Mouse (Mus musculus) lung, postnatal 0 days (tissue): Measurements from ENCODE around the gene Socs2. TPM values are rescaled to one million over a fixed set of nuclear protein-coding genes. Genes with fewer than 3 reads are reported as not detected.

Source experiments
- ATAC-seq: fragments of 200-750 bp; cut with Nextera tagmentation; 2 replicates; pipeline ENCODE4 v1.8.0; 2017; ENCODE audit warnings: moderate library complexity
- DNase-seq: peaks from one replicate; pipeline ENCODE4 v3.0.0-alpha.2; 2016; ENCODE audit warnings: low spot score
- H3K27ac ChIP-seq: fragments of 300-500 bp; sonication (generic); 2 replicates; pipeline ENCODE4 v1.5.1; 2014; ENCODE audit warnings: antibody characterized with exemption, mild to moderate bottlenecking, low read length, mixed read lengths
- H3K27me3 ChIP-seq: fragments of 300-500 bp; sonication (generic); replicated peaks from 2 replicates; pipeline ENCODE4 v1.6.1; 2014; ENCODE audit warnings: low read length, mixed read lengths; ENCODE audit not compliant: insufficient read depth
- H3K36me3 ChIP-seq: fragments of 300-500 bp; sonication (generic); 2 replicates; pipeline ENCODE4 v1.6.1; 2014; ENCODE audit warnings: low read length, mixed read lengths; ENCODE audit not compliant: insufficient read depth
- H3K4me1 ChIP-seq: fragments of 300-500 bp; sonication (generic); 2 replicates; pipeline ENCODE4 v1.6.1; 2014; ENCODE audit warnings: antibody characterized with exemption, low read depth, low read length, mixed read lengths; ENCODE audit not compliant: insufficient read depth
- H3K4me2 ChIP-seq: fragments of 300-500 bp; sonication (generic); replicated peaks from 2 replicates; pipeline ENCODE4 v1.6.1; 2014; ENCODE audit warnings: low read depth, mild to moderate bottlenecking, low read length, moderate library complexity, mixed read lengths
- H3K4me3 ChIP-seq: fragments of 300-500 bp; sonication (generic); 2 replicates; pipeline ENCODE4 v1.5.1; 2014; ENCODE audit warnings: low read depth, low read length
- H3K9ac ChIP-seq: fragments of 300-500 bp; sonication (generic); replicated peaks from 2 replicates; pipeline ENCODE4 v1.6.1; 2014; ENCODE audit warnings: low read depth, mild to moderate bottlenecking
- H3K9me3 ChIP-seq: fragments of 300-500 bp; sonication (generic); 2 replicates; pipeline ENCODE4 v1.6.1; 2016; ENCODE audit warnings: low read length, mixed read lengths
- CTCF ChIP-seq: IDR thresholded peaks from 2 replicates; pipeline ENCODE4 v1.5.1; 2016; ENCODE audit warnings: antibody characterized with exemption, mild to moderate bottlenecking
- EP300 ChIP-seq: IDR thresholded peaks from 2 replicates; pipeline ENCODE4 v1.6.1; 2016; ENCODE audit warnings: antibody characterized with exemption, mild to moderate bottlenecking, control low read depth
- WGBS: fragments of 180-500 bp; shearing (Covaris S2); extraction: QIAGEN DNeasy Blood & Tissue Kit; methylation state at CpG from one replicate; pipeline ENCODE4 v1.1.7; 2014; 5-methylcytosine and 5-hydroxymethylcytosine counted together
- polyA plus RNA-seq: library from polyadenylated mRNA; unstranded; fragments of >200 nt; fragmentation: Nextera tagmentation; extraction: Ambion mirVana; gene quantifications from 2 replicates; pipeline ENCODE4 v1.2.1, GENCODE M21; 2015

Socs2 gene
- polyA plus RNA-seq, 1 experiment from 2014 or later = 396 TPM

- DNase-seq (no peak), ATAC-seq (no peak)
- Histone ChIP-seq H3K9ac (no peak overlapping the region), H3K27ac (no peak overlapping the region), H3K9me3 (no peaks in the 10 kb centered on the region), H3K4me3 (no peak overlapping the region), H3K4me2 (no peak overlapping the region), H3K4me1 (no peaks in the 10 kb centered on the region), H3K27me3 (no peaks in the 10 kb centered on the region), H3K36me3 (no peaks in the 10 kb centered on the region)
- TF ChIP-seq EP300 (no peak), CTCF (no peak)
- 82% methylated on average over 8 of the region's 8 CpGs for WGBS
Measured at GRCm38 (mm10) chr10:95457367-95458049, 40.5 kb upstream of the Socs2 start.

- Histone ChIP-seq H3K4me2 (no peak overlapping the region), H3K27ac (no peak overlapping the region), H3K9me3 (no peaks in the 10 kb centered on the region), H3K4me1 (no peaks in the 10 kb centered on the region), H3K4me3 (no peak overlapping the region), H3K9ac (no peak overlapping the region), H3K27me3 (no peaks in the 10 kb centered on the region), H3K36me3 (no peaks in the 10 kb centered on the region)
- WGBS = 60% methylated on average over 2 of the region's 2 CpGs
- DNase-seq (no peak), ATAC-seq (no peak)
- TF ChIP-seq CTCF (no peak), EP300 (no peak)
Measured at GRCm38 (mm10) chr10:95456103-95456502, 39.1 kb upstream of the Socs2 start.

GRCm38 (mm10) chr10:95453282-95453681 is 36.3 kb upstream of the Socs2 start:
- Histone ChIP-seq H3K9ac (no peak overlapping the region), H3K4me2 (no peak overlapping the region), H3K36me3 (no peaks in the 10 kb centered on the region), H3K27me3 (no peaks in the 10 kb centered on the region), H3K27ac (no peak overlapping the region), H3K4me1 (no peaks in the 10 kb centered on the region), H3K4me3 (no peak overlapping the region), H3K9me3 (no peaks in the 10 kb centered on the region)
- ATAC-seq (no peak), DNase-seq (no peak)
- TF ChIP-seq CTCF (no peak), EP300 (no peak)
- 87% methylated on average over 5 of the region's 5 CpGs for WGBS

- Histone ChIP-seq H3K27ac (no peak overlapping the region), H3K4me3 (no peak overlapping the region), H3K9ac (no peak overlapping the region), H3K4me2 (no peak overlapping the region), H3K27me3 (no peaks in the 10 kb centered on the region), H3K4me1 (no peaks in the 10 kb centered on the region), H3K9me3 (no peaks in the 10 kb centered on the region), H3K36me3 (no peaks in the 10 kb centered on the region)
- TF ChIP-seq EP300 (no peak), CTCF (no peak)
- WGBS = 47% methylated on average over 6 of the region's 6 CpGs
- DNase-seq (no peak), ATAC-seq (no peak)
Measured at GRCm38 (mm10) chr10:95449033-95449432, 32.1 kb upstream of the Socs2 start.

- Histone ChIP-seq H3K27ac (no peak overlapping the region), H3K4me3 (no peak overlapping the region), H3K4me2 (no peak overlapping the region), H3K36me3 (no peaks in the 10 kb centered on the region), H3K9ac (no peak overlapping the region), H3K4me1 (no peaks in the 10 kb centered on the region), H3K9me3 (no peaks in the 10 kb centered on the region), H3K27me3 (no peaks in the 10 kb centered on the region)
- 90% methylated on average over 16 of the region's 16 CpGs for WGBS
- DNase-seq = no peak
- TF ChIP-seq EP300 = no peak
- no peak for ATAC-seq
Measured at GRCm38 (mm10) chr10:95447954-95448353, 31.0 kb upstream of the Socs2 start.

GRCm38 (mm10) chr10:95445104-95446056 is 28.4 kb upstream of the Socs2 start:
- no peak overlapping the region for H3K9ac ChIP-seq
- H3K36me3 ChIP-seq = no peaks in the 10 kb centered on the region
- TF ChIP-seq CTCF (no peak), EP300 (peak; percentile 52)
- H3K4me1 ChIP-seq = no peaks in the 10 kb centered on the region
- no peak overlapping the region for H3K4me3 ChIP-seq
- H3K4me2 ChIP-seq = no peak overlapping the region
- 57% methylated on average over 18 of the region's 18 CpGs for whole genome bisulfite sequencing
- H3K27me3 ChIP-seq = no peaks in the 10 kb centered on the region
- no peaks in the 10 kb centered on the region for H3K9me3 ChIP-seq
- DNase-seq (peak; percentile 74), ATAC-seq (peak; percentile 80)
- H3K27ac ChIP-seq = peak overlapping the region; percentile 47
